Mouse (Mus musculus) spleen, adult 2 months (tissue): ENCODE measurements around the gene Fdx1.

Experiments used
- CTCF ChIP-seq: fragments of 200-500 bp; IDR thresholded peaks from 2 replicates; pipeline ENCODE4 v1.5.1; 2011; ENCODE audit warnings: mild to moderate bottlenecking, inconsistent platforms; ENCODE audit not compliant: insufficient read depth, insufficient read length, insufficient replicate concordance; ENCODE audit errors: extremely low read depth
- POLR2A ChIP-seq: fragments of 200-500 bp; IDR thresholded peaks from 2 replicates; pipeline ENCODE4 v1.6.1; 2011; ENCODE audit warnings: low read depth, low read length, inconsistent platforms

GRCm38 (mm10) chr9:51993486-51994275 is 30.3 kb upstream of the Fdx1 start:
- no peak for TF ChIP-seq POLR2A
- no peak for TF ChIP-seq CTCF
